Comparison of ENCODE assay signal across 25 mouse cellular contexts in genomic region chr1:129001766-129002165, GRCm38 (mm10).
"Had no signal": no experiment of that assay in that cellular context is flagged by ENCODE, and none has a peak within 500 bp of the region (broad histone marks: within the 10 kb centered on the region; RNA-seq: fewer than 3 reads in every experiment).

No protein-coding gene starts in this region.

- H3K4me1 ChIP-seq: embryonic facial prominence, embryonic 10.5 days; embryonic facial prominence, embryonic 12.5 days; embryonic facial prominence, embryonic 13.5 days; embryonic facial prominence, embryonic 15.5 days; forebrain, embryonic 10.5 days; forebrain, embryonic 12.5 days; forebrain, embryonic 13.5 days; forebrain, embryonic 15.5 days had no signal

- DNase-seq: cerebellum, adult 9-10 months; cerebellum, adult 9-11 months; cerebellum, postnatal 25 days; cerebellum, postnatal 36 days; embryo, embryonic 11 days; forebrain, postnatal 0 days; gastrocnemius, adult 2 months; gastrocnemius, postnatal 10 days; gastrocnemius, postnatal 14 days; gastrocnemius, postnatal 25 days; gastrocnemius, postnatal 36 days; heart, adult 11 months; heart, adult 18-20 months; heart, adult 2 months had no signal

- H3K4me3 ChIP-seq: embryonic facial prominence, embryonic 10.5 days; embryonic facial prominence, embryonic 12.5 days; embryonic facial prominence, embryonic 13.5 days; embryonic facial prominence, embryonic 15.5 days; erythroblast, embryonic 14.5 days; forebrain, embryonic 10.5 days; forebrain, embryonic 12.5 days; forebrain, embryonic 13.5 days; forebrain, embryonic 15.5 days; gastrocnemius, adult 2 months; heart, adult 2 months had no signal

- H3K9me3 ChIP-seq: embryonic facial prominence, embryonic 10.5 days; embryonic facial prominence, embryonic 12.5 days; embryonic facial prominence, embryonic 13.5 days; embryonic facial prominence, embryonic 15.5 days; forebrain, embryonic 10.5 days; forebrain, embryonic 12.5 days; forebrain, embryonic 13.5 days; forebrain, embryonic 15.5 days had no signal

- H3K27ac ChIP-seq: embryonic facial prominence, embryonic 10.5 days; embryonic facial prominence, embryonic 12.5 days; embryonic facial prominence, embryonic 13.5 days; embryonic facial prominence, embryonic 15.5 days; forebrain, embryonic 10.5 days; forebrain, embryonic 12.5 days; forebrain, embryonic 13.5 days; forebrain, embryonic 15.5 days; gastrocnemius, adult 2 months; heart, adult 2 months had no signal

- H3K27me3 ChIP-seq: embryonic facial prominence, embryonic 12.5 days; embryonic facial prominence, embryonic 13.5 days; embryonic facial prominence, embryonic 15.5 days; forebrain, embryonic 12.5 days; forebrain, embryonic 13.5 days; forebrain, embryonic 15.5 days had no signal

- ATAC-seq: forebrain, embryonic 13.5 days; forebrain, embryonic 14.5 days; forebrain, embryonic 15.5 days; forebrain, embryonic 16.5 days; forebrain, postnatal 0 days had no signal

- H3K4me2 ChIP-seq: embryonic facial prominence, embryonic 12.5 days; embryonic facial prominence, embryonic 13.5 days; embryonic facial prominence, embryonic 15.5 days; forebrain, embryonic 12.5 days; forebrain, embryonic 13.5 days; forebrain, embryonic 15.5 days had no signal

- H3K9ac ChIP-seq: embryonic facial prominence, embryonic 12.5 days; embryonic facial prominence, embryonic 13.5 days; embryonic facial prominence, embryonic 15.5 days; forebrain, embryonic 12.5 days; forebrain, embryonic 13.5 days; forebrain, embryonic 15.5 days; forebrain, postnatal 0 days had no signal

- H3K36me3 ChIP-seq: embryonic facial prominence, embryonic 10.5 days; embryonic facial prominence, embryonic 12.5 days; embryonic facial prominence, embryonic 13.5 days; embryonic facial prominence, embryonic 15.5 days; forebrain, embryonic 10.5 days; forebrain, embryonic 12.5 days; forebrain, embryonic 15.5 days had no signal
